Mouse (Mus musculus) kidney, embryonic 16.5 days (tissue): ENCODE measurements around the gene Sh3d19. TPM values are rescaled to one million over a fixed set of nuclear protein-coding genes. Genes with fewer than 3 reads are reported as not detected.
A peak's percentile ranks its signal among the peaks of the same experiment; 100 is the strongest.

Source experiments
- ATAC-seq: fragments of 200-750 bp; cut with Nextera tagmentation; 2 replicates; pipeline ENCODE4 v1.8.0; 2017; ENCODE audit warnings: moderate TSS enrichment; ENCODE audit not compliant: low FRiP score, low TSS enrichment
- H3K27ac ChIP-seq: fragments of 300-500 bp; sonication (generic); 2 replicates; pipeline ENCODE4 v1.5.1; 2014; ENCODE audit warnings: low read length
- H3K27me3 ChIP-seq: fragments of 300-500 bp; sonication (generic); 2 replicates; pipeline ENCODE4 v1.6.1; 2014; ENCODE audit warnings: low read length, control low read depth, mixed read lengths; ENCODE audit not compliant: insufficient read depth
- H3K36me3 ChIP-seq: fragments of 300-500 bp; sonication (generic); 2 replicates; pipeline ENCODE4 v1.6.1; 2014; ENCODE audit warnings: low read length, control low read depth, mixed read lengths; ENCODE audit not compliant: insufficient read depth
- H3K4me1 ChIP-seq: fragments of 300-500 bp; sonication (generic); 2 replicates; pipeline ENCODE4 v1.6.1; 2014; ENCODE audit warnings: low read length, control low read depth, mixed read lengths; ENCODE audit not compliant: insufficient read depth
- H3K4me2 ChIP-seq: fragments of 300-500 bp; sonication (generic); replicated peaks from 2 replicates; pipeline ENCODE4 v1.6.1; 2014; ENCODE audit warnings: low read depth, low read length
- H3K4me3 ChIP-seq: fragments of 300-500 bp; sonication (generic); 2 replicates; pipeline ENCODE4 v1.5.1; 2014; ENCODE audit warnings: mild to moderate bottlenecking, low read length
- H3K9ac ChIP-seq: fragments of 300-500 bp; sonication (generic); replicated peaks from 2 replicates; pipeline ENCODE4 v1.6.1; 2014; ENCODE audit warnings: low read length
- H3K9me3 ChIP-seq: fragments of 300-500 bp; sonication (generic); 2 replicates; pipeline ENCODE4 v1.6.1; 2016; ENCODE audit warnings: low read length, control low read depth
- WGBS: fragments of 180-500 bp; shearing (Covaris S2); extraction: QIAGEN DNeasy Blood & Tissue Kit; methylation state at CpG from one replicate; pipeline ENCODE4 v1.1.7; 2014; 5-methylcytosine and 5-hydroxymethylcytosine counted together
- polyA plus RNA-seq: library from polyadenylated mRNA; unstranded; fragments of >200 nt; fragmentation: Nextera tagmentation; extraction: Ambion mirVana; gene quantifications from 2 replicates; pipeline ENCODE4 v1.2.1, GENCODE M21; 2015

Sh3d19 gene
- polyA plus RNA-seq, 1 experiment from 2014 or later: 27.4 TPM

DNA sequence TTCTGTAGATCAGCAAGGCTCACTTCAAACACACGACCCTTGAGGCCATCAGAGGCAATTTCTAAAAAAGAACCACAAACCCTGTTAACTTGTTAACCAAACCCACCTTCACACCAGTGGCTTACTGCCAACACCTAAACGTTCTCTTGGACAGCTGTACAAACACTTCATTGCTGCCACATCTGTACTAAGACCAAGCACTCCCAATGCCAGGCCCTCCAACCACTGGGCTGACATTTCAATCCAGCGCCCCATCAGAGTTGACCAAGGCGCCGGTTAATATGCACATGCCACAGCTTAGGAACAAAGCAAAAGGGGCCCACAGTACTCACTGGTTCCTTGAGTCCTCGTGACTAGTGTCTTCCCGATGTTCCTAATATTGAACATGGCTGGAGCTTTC, 170.5 kb downstream of the Sh3d19 start:
- Histone ChIP-seq H3K27me3 (no peaks in the 10 kb centered on the region), H3K36me3 (peaks cover 46% of the 10 kb centered on the region), H3K27ac (no peak overlapping the region), H3K4me2 (peak overlapping the region; percentile 62), H3K9me3 (no peaks in the 10 kb centered on the region), H3K4me3 (peak overlapping the region; percentile 100), H3K4me1 (peaks cover 14% of the 10 kb centered on the region), H3K9ac (peak overlapping the region; percentile 95)
- WGBS: 8% methylated on average over 7 of the region's 7 CpGs
- ATAC-seq: no peak

DNA sequence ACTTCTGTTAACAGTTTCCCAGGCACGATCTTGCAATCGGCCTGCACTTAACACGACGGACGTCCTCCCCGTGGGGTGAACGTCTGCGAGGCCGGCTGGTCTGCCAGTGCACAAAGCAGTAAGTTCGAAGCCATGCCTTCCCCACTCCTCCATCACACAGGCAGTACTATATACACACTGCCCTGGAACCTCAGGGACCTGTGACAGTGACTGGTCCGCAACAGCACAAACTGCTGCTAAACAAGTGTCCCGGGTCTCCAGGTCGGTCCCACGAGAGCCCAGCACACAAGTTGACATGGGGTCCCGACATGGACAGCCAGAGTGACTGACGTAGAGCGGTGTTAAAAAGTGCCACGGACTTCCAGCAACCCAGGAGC, 171.0 kb downstream of the Sh3d19 start:
- H3K9me3 ChIP-seq: no peaks in the 10 kb centered on the region
- H3K36me3 ChIP-seq: peaks cover 42% of the 10 kb centered on the region
- peaks cover 14% of the 10 kb centered on the region for H3K4me1 ChIP-seq
- peak overlapping the region; percentile 100 for H3K4me3 ChIP-seq
- peak overlapping the region; percentile 62 for H3K4me2 ChIP-seq
- under 1% methylated on average over 18 of the region's 18 CpGs for WGBS
- H3K27ac ChIP-seq: peak overlapping the region; percentile 85
- no peak; the same call in none of the 2 replicates for ATAC-seq
- H3K9ac ChIP-seq: peak overlapping the region; percentile 95
- H3K27me3 ChIP-seq: no peaks in the 10 kb centered on the region

DNA sequence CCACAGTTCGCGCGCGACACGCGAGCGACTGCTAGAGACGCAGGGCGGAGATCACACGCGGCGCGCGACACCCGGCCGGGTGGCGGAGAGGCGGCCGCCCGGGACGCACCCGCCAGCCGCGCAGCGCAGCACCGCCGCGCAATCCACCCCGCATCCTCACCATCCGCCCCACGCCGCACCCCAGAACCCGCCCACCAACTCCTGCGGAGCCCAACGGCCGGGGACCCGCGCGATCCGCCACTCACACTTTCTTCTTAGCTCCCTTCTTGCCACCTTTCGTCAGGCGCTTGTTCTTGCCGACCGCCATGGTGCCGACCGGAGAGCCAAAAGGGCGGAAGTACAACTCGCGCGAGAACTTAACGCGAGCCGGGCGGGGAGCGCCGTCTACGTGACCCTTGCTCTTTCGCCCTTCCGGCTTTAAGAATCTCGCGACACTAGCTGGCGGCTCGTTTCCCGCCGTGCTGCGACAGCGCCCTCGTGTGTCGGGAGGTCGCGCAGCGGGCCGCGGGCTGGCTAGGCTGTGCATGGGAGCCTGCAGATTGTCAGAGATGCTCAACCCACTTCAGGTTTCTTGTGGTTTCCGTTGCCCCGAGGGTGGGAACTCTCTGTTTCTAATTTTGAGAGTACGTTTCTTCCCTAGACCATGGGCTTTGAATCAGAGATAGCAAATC, 171.5 kb downstream of the Sh3d19 start, which contains the start of gene Rps3a1:
Gene Rps3a1 (minus strand): TSS at position 440 of the 671 bp plus-strand sequence.
- no peaks in the 10 kb centered on the region for H3K9me3 ChIP-seq
- WGBS: 0% methylated on average over 68 of the region's 77 CpGs
- peak within 1 kb of the TSS; percentile 62 for H3K4me2 ChIP-seq
- H3K4me3 ChIP-seq: peak within 1 kb of the TSS; percentile 100
- H3K27ac ChIP-seq: peak within 1 kb of the TSS; percentile 85
- ATAC-seq: peak; percentile 96
- peak within 1 kb of the TSS; percentile 95 for H3K9ac ChIP-seq
- peaks cover 14% of the 10 kb centered on the region for H3K4me1 ChIP-seq
- no peaks in the 10 kb centered on the region for H3K27me3 ChIP-seq
- H3K36me3 ChIP-seq: peaks cover 37% of the 10 kb centered on the region

DNA sequence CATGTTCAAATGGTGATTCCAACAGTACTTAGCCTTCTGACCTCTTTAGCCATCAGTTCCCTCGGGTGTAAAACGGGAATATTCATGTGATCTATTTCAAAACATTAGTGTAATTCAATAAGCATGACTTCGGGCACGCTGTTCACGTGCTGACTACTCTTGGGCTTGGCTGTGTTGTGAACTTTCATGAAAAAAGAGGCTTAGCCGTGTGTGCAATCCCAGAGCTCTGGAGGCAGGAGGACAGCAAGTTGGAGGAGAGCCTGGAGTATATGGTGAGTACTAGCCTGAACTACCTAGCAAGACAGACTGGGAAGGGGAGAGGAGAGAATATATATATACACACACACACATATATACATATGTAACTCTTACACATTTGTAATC, 172.0 kb downstream of the Sh3d19 start:
- peak overlapping the region; percentile 50 for H3K4me2 ChIP-seq
- peaks cover 31% of the 10 kb centered on the region for H3K36me3 ChIP-seq
- H3K4me3 ChIP-seq: peak overlapping the region; percentile 100
- no peaks in the 10 kb centered on the region for H3K27me3 ChIP-seq
- peaks cover 14% of the 10 kb centered on the region for H3K4me1 ChIP-seq
- WGBS: 15% methylated on average over 6 of the region's 6 CpGs
- no peaks in the 10 kb centered on the region for H3K9me3 ChIP-seq
- no peak overlapping the region for H3K27ac ChIP-seq
- peak; percentile 39 for ATAC-seq
- H3K9ac ChIP-seq: peak overlapping the region; percentile 59; the same call in 1 of the 2 replicates

DNA sequence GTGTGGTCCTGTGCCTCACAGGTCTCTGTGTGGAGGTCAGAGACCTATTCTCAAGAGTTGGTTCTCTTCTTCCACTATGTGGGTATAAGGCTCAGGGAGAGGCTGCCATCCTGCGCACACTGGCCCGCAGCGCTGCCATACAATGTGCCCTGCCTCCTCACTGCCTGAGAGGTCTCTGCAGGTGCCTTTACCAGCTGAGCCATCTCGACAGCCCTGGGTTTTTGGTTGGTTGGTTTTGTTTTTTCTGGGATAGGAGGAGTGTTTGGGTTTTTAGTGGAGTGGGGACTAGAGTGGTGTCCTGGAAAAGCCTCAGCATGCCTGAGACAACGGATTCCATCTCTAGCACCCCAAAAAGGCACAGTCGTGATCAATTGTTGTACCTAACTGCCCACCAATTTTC, 172.4 kb downstream of the Sh3d19 start:
- H3K9me3 ChIP-seq: no peaks in the 10 kb centered on the region
- H3K4me1 ChIP-seq: peaks cover 14% of the 10 kb centered on the region
- H3K36me3 ChIP-seq: peaks cover 27% of the 10 kb centered on the region
- 68% methylated on average over 6 of the region's 6 CpGs for WGBS
- H3K4me2 ChIP-seq: 0 out of 2 replicates have a peak overlapping the region, but pooled peaks have one; percentile 50
- H3K27ac ChIP-seq: no peak overlapping the region
- H3K4me3 ChIP-seq: no peak overlapping the region
- ATAC-seq: peak; percentile 10
- 0 out of 2 replicates have a peak overlapping the region, but pooled peaks have one; percentile 17 for H3K9ac ChIP-seq
- no peaks in the 10 kb centered on the region for H3K27me3 ChIP-seq

DNA sequence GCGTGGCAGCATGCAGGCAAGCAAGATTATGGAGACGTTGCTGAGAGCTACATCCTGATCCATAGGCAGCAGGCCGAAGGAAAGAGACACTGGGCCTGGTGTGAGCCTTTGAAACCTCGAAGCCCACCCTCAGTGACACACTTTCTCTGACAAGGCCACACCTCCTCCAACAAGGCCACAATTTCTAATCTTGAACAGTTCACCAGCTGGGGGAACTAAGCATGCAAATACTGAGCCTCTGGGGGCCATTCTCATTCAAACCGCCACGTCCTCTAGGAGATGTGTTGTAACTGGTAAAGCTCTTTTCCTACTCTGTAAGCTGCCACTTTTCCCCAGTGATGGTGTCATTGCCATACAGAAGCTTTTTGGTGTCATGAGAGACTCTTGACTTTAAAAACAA, 178.2 kb downstream of the Sh3d19 start:
- H3K4me1 ChIP-seq: peaks cover 6% of the 10 kb centered on the region; the same call in 1 of the 2 replicates
- 89% methylated on average over 6 of the region's 6 CpGs for WGBS

DNA sequence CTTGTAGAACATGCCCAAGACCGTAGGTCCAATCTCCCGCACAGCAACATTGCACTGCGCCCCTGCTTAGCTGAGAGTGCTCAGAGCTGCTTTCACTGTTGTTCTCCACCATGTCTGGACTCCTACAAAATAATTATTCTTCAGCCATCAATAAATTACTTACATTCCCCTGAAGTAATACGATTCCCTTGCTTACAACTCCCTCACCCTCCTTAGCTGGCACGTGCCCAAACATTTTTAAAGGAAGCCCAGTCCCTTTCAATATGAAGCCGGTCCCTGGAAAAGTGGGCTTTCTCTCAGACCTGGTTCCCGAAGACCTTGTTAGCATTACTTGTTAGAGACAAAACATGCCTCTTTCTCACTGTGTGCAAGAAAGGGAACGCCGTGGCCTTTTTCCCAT, 178.6 kb downstream of the Sh3d19 start:
- no peaks in the 10 kb centered on the region for H3K36me3 ChIP-seq
- H3K4me1 ChIP-seq: peaks cover 6% of the 10 kb centered on the region; the same call in 1 of the 2 replicates
- no peak overlapping the region for H3K4me2 ChIP-seq
- H3K9ac ChIP-seq: no peak overlapping the region
- WGBS: 50% methylated on average over 9 of the region's 9 CpGs
- no peaks in the 10 kb centered on the region for H3K9me3 ChIP-seq
- no peaks in the 10 kb centered on the region for H3K27me3 ChIP-seq
- 0 out of 2 replicates have a peak, but pooled peaks have one; percentile 15 for ATAC-seq
- no peak overlapping the region for H3K27ac ChIP-seq
- no peak overlapping the region for H3K4me3 ChIP-seq

More for the DNA sequence above, 178.2 kb downstream of the Sh3d19 start:
- no peak overlapping the region for H3K9ac ChIP-seq
- H3K36me3 ChIP-seq: no peaks in the 10 kb centered on the region
- no peak overlapping the region for H3K4me3 ChIP-seq
- H3K27me3 ChIP-seq: no peaks in the 10 kb centered on the region
- H3K27ac ChIP-seq: no peak overlapping the region
- ATAC-seq: no peak
- no peak overlapping the region for H3K4me2 ChIP-seq
- H3K9me3 ChIP-seq: no peaks in the 10 kb centered on the region

DNA sequence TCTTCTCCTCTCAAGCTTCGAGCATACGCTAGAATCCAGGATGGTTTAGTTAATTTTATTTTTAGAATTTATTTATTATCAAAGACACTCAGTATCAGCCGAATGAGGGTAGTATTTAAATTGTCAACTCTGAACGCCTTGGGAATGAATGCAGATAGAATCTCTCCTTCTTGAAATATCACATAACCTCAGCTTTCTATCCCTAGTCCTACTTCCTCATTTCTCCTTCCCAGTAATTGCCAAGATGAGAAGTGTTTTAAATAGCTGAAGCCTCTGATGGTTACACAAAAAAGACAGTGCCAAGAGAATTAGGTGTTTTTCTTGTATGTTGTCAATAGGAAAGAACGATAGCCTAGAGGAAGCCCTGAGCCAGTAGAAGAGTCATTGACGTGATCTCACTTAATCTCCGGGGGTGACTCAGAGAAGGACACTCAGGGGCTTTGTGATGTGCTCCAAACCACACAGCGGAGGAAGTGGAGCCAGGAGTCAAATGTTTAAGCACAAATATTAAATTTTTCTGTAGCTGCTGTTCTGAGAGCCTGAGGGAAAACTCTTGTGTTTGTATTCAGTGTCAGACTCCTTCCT, 198.0 kb downstream of the Sh3d19 start:
- 76% methylated on average over 8 of the region's 8 CpGs for WGBS

DNA sequence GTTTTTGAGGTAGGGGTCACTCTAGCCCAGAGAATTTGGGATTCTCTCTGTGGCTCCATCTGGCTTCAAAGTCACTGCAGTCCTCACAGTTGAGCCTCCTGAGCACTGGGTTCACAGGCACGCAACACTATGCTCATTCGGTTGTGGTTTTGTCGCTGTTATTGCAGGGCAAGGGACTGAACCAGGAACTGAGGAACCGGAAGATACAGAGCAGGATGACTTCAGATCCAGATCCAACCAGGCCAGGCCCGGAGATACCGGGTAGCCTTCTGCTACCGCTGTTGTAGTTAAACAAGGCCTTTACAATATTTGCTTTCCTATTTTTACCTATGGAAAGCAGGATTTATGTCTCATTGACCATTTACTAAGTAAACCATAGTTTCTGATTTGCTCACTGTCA, 208.8 kb downstream of the Sh3d19 start:
- Histone ChIP-seq H3K9me3 (no peaks in the 10 kb centered on the region), H3K4me2 (no peak overlapping the region), H3K27me3 (no peaks in the 10 kb centered on the region), H3K36me3 (no peaks in the 10 kb centered on the region), H3K4me1 (peaks cover 8% of the 10 kb centered on the region), H3K27ac (no peak overlapping the region), H3K4me3 (no peak overlapping the region), H3K9ac (no peak overlapping the region)
- 94% methylated on average over 7 of the region's 7 CpGs for WGBS
- no peak for ATAC-seq

More for the DNA sequence above, 198.0 kb downstream of the Sh3d19 start:
- no peaks in the 10 kb centered on the region for H3K4me1 ChIP-seq
- H3K9ac ChIP-seq: no peak overlapping the region
- no peak overlapping the region for H3K27ac ChIP-seq
- H3K4me3 ChIP-seq: no peak overlapping the region
- no peaks in the 10 kb centered on the region for H3K36me3 ChIP-seq
- H3K4me2 ChIP-seq: no peak overlapping the region
- H3K27me3 ChIP-seq: no peaks in the 10 kb centered on the region
- H3K9me3 ChIP-seq: no peaks in the 10 kb centered on the region
- no peak for ATAC-seq
